Mouse (Mus musculus): ENCODE measurements around the gene Avpr2. TPM values are rescaled to one million over a fixed set of nuclear protein-coding genes. Genes with fewer than 3 reads are reported as not detected.

Avpr2 gene
- polyA plus RNA-seq, 1 experiment from 2014 or later, result 0.05 TPM

GRCm38 (mm10) chrX:73914827-73915703 lies 23.2 kb downstream of the Avpr2 start:
- TF ChIP-seq CTCF (IDR thresholded peaks at IDR 0.05), result no peak
- ChIA-PET POLR2A (interaction anchor here (0.6 to 1.0 kb wide), 3 partner anchors 18 to 120 kb away, joined by 3 to 4 read pairs (median 3); partner anchors contain the start of gene Irak1), CTCF (interaction anchor here (1.2 kb wide), 1 partner anchor 21 kb away, joined by 3 read pairs; no protein-coding TSS in a partner anchor)
- in situ Hi-C loops (cut with MboI; ENCODE audit: low pct_unique_long_range_greater_than_20kb), result no loop called here
- peak; percentile 48 for DNase-seq (ENCODE audit: low read depth, low spot score)
- peak; percentile 94 for ATAC-seq
- no peaks in the 10 kb centered on the region for H3K27me3 ChIP-seq

DNA sequence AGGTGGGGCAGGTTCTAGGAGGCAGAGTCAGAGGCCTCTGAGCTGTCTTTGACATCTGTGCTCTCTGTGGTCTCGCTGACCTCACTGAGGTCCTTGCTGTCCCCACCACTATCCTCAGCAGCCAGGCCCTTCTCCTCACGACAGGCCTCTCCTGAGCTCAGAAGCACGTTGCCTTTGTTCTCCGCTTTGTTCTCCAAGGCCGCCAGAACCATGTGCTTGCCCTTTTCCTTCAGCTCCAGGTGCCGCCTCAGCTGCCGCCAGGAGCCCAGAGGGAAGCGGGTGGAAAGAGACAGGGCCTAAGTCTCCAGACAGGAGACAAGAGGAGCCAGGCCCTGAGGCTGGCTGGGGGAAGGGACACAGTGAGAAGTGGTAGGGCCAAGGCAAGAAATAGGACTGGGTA lies 25.0 kb downstream of the Avpr2 start:
- ChIA-PET CTCF (no interaction called here), POLR2A (no interaction called here)
- no peaks in the 10 kb centered on the region for H3K27me3 ChIP-seq
- ATAC-seq (no peak), DNase-seq (ENCODE audit: low read depth, low spot score) (no peak)
- in situ Hi-C loops (cut with MboI; ENCODE audit: low pct_unique_long_range_greater_than_20kb), result no loop called here
- no peak for TF ChIP-seq CTCF (IDR thresholded peaks at IDR 0.05)

DNA sequence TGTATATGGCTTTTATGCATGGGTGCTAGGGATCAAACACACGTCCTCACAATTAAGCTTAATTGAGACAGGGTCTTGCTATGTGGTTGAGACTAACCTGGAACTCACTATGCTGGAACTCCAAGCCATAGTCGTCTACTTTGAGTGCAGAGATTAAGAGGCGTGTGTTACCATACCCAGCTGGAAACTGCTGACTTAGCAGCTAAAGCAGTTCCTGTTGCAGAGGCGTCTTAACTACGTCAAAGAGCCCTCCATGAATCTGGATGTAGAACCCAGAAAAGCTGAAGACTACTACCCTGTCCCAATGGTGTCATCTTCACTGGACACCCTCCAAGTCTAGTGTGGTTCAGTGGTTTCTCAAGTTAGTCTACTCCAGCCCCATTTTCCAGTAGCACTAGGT lies 26.7 kb downstream of the Avpr2 start:
- CTCF ChIA-PET, result no interaction called here
- ATAC-seq (no peak), DNase-seq (ENCODE audit: low read depth, low spot score) (no peak)
- H3K27me3 ChIP-seq, result peaks cover 4% of the 10 kb centered on the region
- POLR2A ChIA-PET, result no interaction called here
- TF ChIP-seq CTCF (IDR thresholded peaks at IDR 0.05), result no peak
- in situ Hi-C loops (cut with MboI; ENCODE audit: low pct_unique_long_range_greater_than_20kb), result no loop called here

- ChIA-PET CTCF (interaction anchor here (2.6 kb wide), 1 partner anchor 9 kb away, joined by 5 read pairs; the partner anchor contains the start of gene Renbp), POLR2A (interaction anchor here (0.8 kb wide), 1 partner anchor 40 kb away, joined by 3 read pairs; no protein-coding TSS in a partner anchor)
- in situ Hi-C loops (cut with MboI; ENCODE audit: low pct_unique_long_range_greater_than_20kb), result no loop called here
- ATAC-seq (no peak), DNase-seq (ENCODE audit: low read depth, low spot score) (no peak)
- peaks cover 7% of the 10 kb centered on the region for H3K27me3 ChIP-seq
- no peak for TF ChIP-seq CTCF (IDR thresholded peaks at IDR 0.05)
These were observed 29.5 kb downstream of the Avpr2 start for GRCm38 (mm10) chrX:73921285-73921822.

DNA sequence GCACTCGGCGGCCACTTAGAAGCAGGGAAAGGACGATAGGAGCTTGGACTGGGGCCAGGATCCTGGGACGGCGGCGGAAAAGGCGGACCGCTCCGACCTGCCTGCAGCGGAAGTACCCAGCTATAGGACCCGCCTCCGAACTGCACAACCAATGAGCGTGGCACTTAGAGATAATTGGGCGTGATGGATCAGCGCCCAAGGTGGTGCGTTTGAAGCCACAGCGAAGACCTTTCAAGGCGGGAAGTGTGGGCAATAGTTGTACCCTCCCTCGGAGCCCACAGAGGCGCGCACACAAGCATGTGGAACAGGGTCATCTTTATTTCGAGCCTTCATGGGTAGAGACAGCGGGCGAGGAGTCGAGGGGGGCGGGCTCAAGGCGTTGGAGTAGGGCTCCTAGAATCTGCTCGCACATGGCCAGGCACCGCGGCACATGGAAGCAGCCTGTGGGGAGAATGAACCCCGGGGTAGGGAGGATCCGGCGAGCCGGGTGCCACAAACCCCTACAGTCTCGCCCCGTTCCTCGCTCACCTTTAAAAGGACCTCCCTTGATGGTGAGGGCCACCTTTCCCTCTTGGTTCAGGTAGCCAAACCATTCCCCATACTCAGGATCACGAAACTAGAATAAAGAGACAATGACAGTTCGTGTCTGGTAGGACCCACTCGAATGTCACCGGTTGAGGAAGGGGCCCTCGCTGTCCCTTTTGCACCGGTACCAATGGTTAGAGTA lies 30.1 kb downstream of the Avpr2 start, which contains the start of the genes Arhgap4 and Naa10:
Gene Arhgap4 (minus strand): TSS at position 48 of the 727 bp plus-strand sequence.
Gene Naa10 (minus strand): TSS at position 122 of the 727 bp plus-strand sequence.
- peaks cover 7% of the 10 kb centered on the region for H3K27me3 ChIP-seq
- TF ChIP-seq CTCF (IDR thresholded peaks at IDR 0.05), result no peak
- CTCF ChIA-PET, result interaction anchor here (2.6 kb wide), 1 partner anchor 8 kb away, joined by 5 read pairs; the partner anchor contains the start of gene Renbp
- POLR2A ChIA-PET, result interaction anchor here (0.8 to 1.2 kb wide), 2 partner anchors 21 to 40 kb away, joined by 3 read pairs; no protein-coding TSS in a partner anchor
- in situ Hi-C loops (cut with MboI; ENCODE audit: low pct_unique_long_range_greater_than_20kb), result no loop called here
- ATAC-seq, result peak; percentile 83
- DNase-seq (ENCODE audit: low read depth, low spot score), result no peak

- DNase-seq (ENCODE audit: low read depth, low spot score), result no peak
- POLR2A ChIA-PET, result interaction anchor here (1.2 kb wide), 1 partner anchor 20 kb away, joined by 3 read pairs; no protein-coding TSS in a partner anchor
- TF ChIP-seq CTCF (IDR thresholded peaks at IDR 0.05), result no peak
- H3K27me3 ChIP-seq, result peaks cover 7% of the 10 kb centered on the region
- ATAC-seq, result no peak
- CTCF ChIA-PET, result no interaction called here
- in situ Hi-C loops (cut with MboI; ENCODE audit: low pct_unique_long_range_greater_than_20kb), result no loop called here
These were observed 30.6 kb downstream of the Avpr2 start for GRCm38 (mm10) chrX:73922550-73922882.

- H3K27me3 ChIP-seq, result peaks cover 7% of the 10 kb centered on the region
- ATAC-seq (peak; percentile 93), DNase-seq (ENCODE audit: low read depth, low spot score) (peak; percentile 49)
- in situ Hi-C loops (cut with MboI; ENCODE audit: low pct_unique_long_range_greater_than_20kb), result no loop called here
- CTCF ChIA-PET, result interaction anchor here (1.4 to 2.3 kb wide), 2 partner anchors 10 to 17 kb away, joined by 5 read pairs; partner anchors contain the start of genes Arhgap4 and Naa10
- POLR2A ChIA-PET, result no interaction called here
- TF ChIP-seq CTCF (IDR thresholded peaks at IDR 0.05), result no peak
These were observed 38.6 kb downstream of the Avpr2 start, which contains the start of gene Renbp for GRCm38 (mm10) chrX:73930402-73931062. TSS of gene Renbp (minus strand) at chrX:73930850.

- ChIA-PET POLR2A (no interaction called here), CTCF (no interaction called here)
These were observed 40.0 kb downstream of the Avpr2 start for GRCm38 (mm10) chrX:73931871-73932270.

GRCm38 (mm10) chrX:73941860-73942259 lies 50.0 kb downstream of the Avpr2 start:
- CTCF ChIA-PET, result no interaction called here
- DNase-seq (ENCODE audit: low read depth, low spot score), result no peak
- in situ Hi-C loops (cut with MboI; ENCODE audit: low pct_unique_long_range_greater_than_20kb), result no loop called here
- ATAC-seq, result no peak
- no peak for TF ChIP-seq CTCF (IDR thresholded peaks at IDR 0.05)
- POLR2A ChIA-PET, result no interaction called here
- peaks cover 7% of the 10 kb centered on the region for H3K27me3 ChIP-seq

More at GRCm38 (mm10) chrX:73931871-73932270, 40.0 kb downstream of the Avpr2 start:
- in situ Hi-C loops (cut with MboI; ENCODE audit: low pct_unique_long_range_greater_than_20kb), result no loop called here
- no peak for TF ChIP-seq CTCF (IDR thresholded peaks at IDR 0.05)
- ATAC-seq (no peak), DNase-seq (ENCODE audit: low read depth, low spot score) (no peak)
- peaks cover 12% of the 10 kb centered on the region for H3K27me3 ChIP-seq

- CTCF ChIA-PET, result no interaction called here
- POLR2A ChIA-PET, result interaction anchor here (1.1 kb wide), 1 partner anchor 20 kb away, joined by 3 read pairs; no protein-coding TSS in a partner anchor
- in situ Hi-C loops (cut with MboI; ENCODE audit: low pct_unique_long_range_greater_than_20kb), result no loop called here
- H3K27me3 ChIP-seq, result peaks cover 7% of the 10 kb centered on the region
- no peak for TF ChIP-seq CTCF (IDR thresholded peaks at IDR 0.05)
- no peak for DNase-seq (ENCODE audit: low read depth, low spot score)
- ATAC-seq, result no peak
These were observed 50.4 kb downstream of the Avpr2 start for GRCm38 (mm10) chrX:73942294-73942693.

Other genes with a start within 250 kb of the Avpr2 start
- gene Pnck, start 232.0 kb upstream of the Avpr2 start, polyA plus RNA-seq (2021), result 0.18 TPM
- gene Slc6a8, start 219.0 kb upstream of the Avpr2 start, polyA plus RNA-seq (2021), result 192 TPM
- gene Bcap31, start 175.9 kb upstream of the Avpr2 start, polyA plus RNA-seq (2021), result 324 TPM
- gene Abcd1, start 175.5 kb upstream of the Avpr2 start, polyA plus RNA-seq (2021), result 13.3 TPM
- 0.06 TPM for gene Plxnb3, start 135.0 kb upstream of the Avpr2 start, polyA plus RNA-seq (2021)
- gene Srpk3, start 117.7 kb upstream of the Avpr2 start, polyA plus RNA-seq (2021), result 4.0 TPM
- gene Idh3g, start 105.2 kb upstream of the Avpr2 start, polyA plus RNA-seq (2021), result 275 TPM
- 194 TPM for gene Ssr4, start 105.1 kb upstream of the Avpr2 start, polyA plus RNA-seq (2021)
- gene Pdzd4, start 67.1 kb upstream of the Avpr2 start, polyA plus RNA-seq (2021), result 30.5 TPM
- 320 TPM for gene L1cam, start 4.0 kb downstream of the Avpr2 start, polyA plus RNA-seq (2021)
- 1.0 TPM for gene Arhgap4, start 29.8 kb downstream of the Avpr2 start, polyA plus RNA-seq (2021)
- gene Naa10, start 29.8 kb downstream of the Avpr2 start, polyA plus RNA-seq (2021), result 98.0 TPM
- 166 TPM for gene Renbp, start 38.7 kb downstream of the Avpr2 start, polyA plus RNA-seq (2021)
- gene Hcfc1, start 74.3 kb downstream of the Avpr2 start, polyA plus RNA-seq (2021), result 81.1 TPM
- 106 TPM for gene Irak1, start 131.8 kb downstream of the Avpr2 start, polyA plus RNA-seq (2021)
- 0.24 TPM for gene Opn1mw, start 235.4 kb downstream of the Avpr2 start, polyA plus RNA-seq (2021)
- 24.5 TPM for gene Mecp2, start 243.3 kb downstream of the Avpr2 start, polyA plus RNA-seq (2021)

Measured in Patski (cell line).